Mouse (Mus musculus) lung, embryonic 15.5 days (tissue): ENCODE data around the gene Fam118b. TPM values are rescaled to one million over a fixed set of nuclear protein-coding genes. Genes with fewer than 3 reads are reported as not detected.

ENCODE experiments used
- ATAC-seq: fragments of 200-750 bp; cut with Nextera tagmentation; 2 replicates; pipeline ENCODE4 v1.8.0; 2017; ENCODE audit warnings: moderate number of reproducible peaks, borderline replicate concordance; ENCODE audit not compliant: low FRiP score, low TSS enrichment; ENCODE audit errors: extremely low read depth
- H3K27ac ChIP-seq: fragments of 300-500 bp; sonication (generic); 2 replicates; pipeline ENCODE4 v1.5.1; 2015; ENCODE audit warnings: moderate library complexity, mild to moderate bottlenecking, inconsistent platforms
- H3K27me3 ChIP-seq: fragments of 300-500 bp; sonication (generic); 2 replicates; pipeline ENCODE4 v1.6.1; 2015; ENCODE audit warnings: inconsistent platforms
- H3K36me3 ChIP-seq: fragments of 300-500 bp; sonication (generic); 2 replicates; pipeline ENCODE4 v1.6.1; 2015; ENCODE audit warnings: inconsistent platforms
- H3K4me1 ChIP-seq: fragments of 300-500 bp; sonication (generic); 2 replicates; pipeline ENCODE4 v1.6.1; 2015; ENCODE audit warnings: inconsistent platforms
- H3K4me2 ChIP-seq: fragments of 300-500 bp; sonication (generic); 2 replicates; pipeline ENCODE4 v1.6.1; 2015; ENCODE audit warnings: inconsistent platforms, mild to moderate bottlenecking, moderate library complexity
- H3K4me3 ChIP-seq: fragments of 300-500 bp; sonication (generic); 2 replicates; pipeline ENCODE4 v1.5.1; 2015; ENCODE audit warnings: mild to moderate bottlenecking, inconsistent platforms
- H3K9ac ChIP-seq: fragments of 300-500 bp; sonication (generic); 2 replicates; pipeline ENCODE4 v1.6.1; 2015; ENCODE audit warnings: inconsistent platforms
- H3K9me3 ChIP-seq: fragments of 300-500 bp; sonication (generic); 2 replicates; pipeline ENCODE4 v1.6.1; 2016; ENCODE audit warnings: inconsistent platforms
- WGBS: fragments of 180-500 bp; shearing (Covaris S2); methylation state at CpG from one replicate; pipeline ENCODE4 v1.1.7; 2015; 5-methylcytosine and 5-hydroxymethylcytosine counted together
- polyA plus RNA-seq: library from polyadenylated mRNA; unstranded; fragments of >200 nt; fragmentation: Nextera tagmentation; extraction: Ambion mirVana; gene quantifications from 2 replicates; pipeline ENCODE4 v1.2.1, GENCODE M21; 2015

The Fam118b gene
- polyA plus RNA-seq, 1 experiment from 2014 or later = 36.7 TPM

DNA sequence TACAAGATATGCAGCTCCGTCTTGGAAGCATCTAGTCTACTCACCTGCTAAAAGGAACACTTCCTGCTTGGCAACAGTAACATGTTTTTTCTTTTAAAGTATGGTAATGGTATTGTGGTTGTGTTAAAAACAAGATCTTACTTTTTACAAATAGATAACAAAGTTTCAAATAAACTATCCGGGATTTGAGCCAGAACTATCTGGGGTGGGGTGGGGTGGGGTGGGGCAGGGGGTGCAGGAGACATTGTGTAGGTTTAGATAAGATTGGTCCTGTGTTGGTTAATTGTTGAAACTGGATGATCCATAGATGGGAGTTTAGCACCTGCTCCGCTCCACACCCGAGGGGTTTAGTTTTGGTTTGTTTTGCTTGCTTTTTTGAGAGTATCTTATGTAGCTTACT, 5.2 kb downstream of the Fam118b start:
- WGBS = 75% methylated on average over 4 of the region's 4 CpGs
- Histone ChIP-seq H3K4me2 (no peak overlapping the region), H3K9ac (no peak overlapping the region), H3K4me1 (peaks cover 13% of the 10 kb centered on the region), H3K27me3 (no peaks in the 10 kb centered on the region), H3K9me3 (no peaks in the 10 kb centered on the region), H3K4me3 (no peak overlapping the region), H3K36me3 (no peaks in the 10 kb centered on the region), H3K27ac (no peak overlapping the region)
- no peak for ATAC-seq

DNA sequence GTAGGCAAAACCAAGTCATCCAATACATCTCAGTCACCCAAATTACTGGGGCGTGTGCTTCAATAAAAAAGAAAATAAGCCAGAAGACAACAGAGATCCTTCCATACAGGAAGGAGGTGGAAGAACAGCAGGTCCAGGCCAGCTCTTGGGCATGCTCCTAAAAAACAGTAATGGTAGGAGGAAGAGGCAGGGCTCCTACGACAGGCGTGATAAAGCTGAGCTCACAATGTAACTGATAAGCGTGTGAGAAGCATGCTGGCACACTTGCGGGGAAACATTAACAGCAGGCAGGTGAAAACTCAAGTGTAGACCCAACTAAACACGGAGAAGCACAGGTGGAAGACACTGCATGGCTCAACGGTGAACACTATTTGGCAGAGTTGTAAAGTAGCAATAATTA, 10.2 kb downstream of the Fam118b start:
- Histone ChIP-seq H3K9me3 (no peaks in the 10 kb centered on the region), H3K4me3 (no peak overlapping the region), H3K27me3 (no peaks in the 10 kb centered on the region), H3K36me3 (no peaks in the 10 kb centered on the region), H3K4me1 (no peaks in the 10 kb centered on the region), H3K27ac (no peak overlapping the region), H3K4me2 (no peak overlapping the region), H3K9ac (no peak overlapping the region)
- 85% methylated on average over 7 of the region's 7 CpGs for WGBS
- ATAC-seq = no peak

DNA sequence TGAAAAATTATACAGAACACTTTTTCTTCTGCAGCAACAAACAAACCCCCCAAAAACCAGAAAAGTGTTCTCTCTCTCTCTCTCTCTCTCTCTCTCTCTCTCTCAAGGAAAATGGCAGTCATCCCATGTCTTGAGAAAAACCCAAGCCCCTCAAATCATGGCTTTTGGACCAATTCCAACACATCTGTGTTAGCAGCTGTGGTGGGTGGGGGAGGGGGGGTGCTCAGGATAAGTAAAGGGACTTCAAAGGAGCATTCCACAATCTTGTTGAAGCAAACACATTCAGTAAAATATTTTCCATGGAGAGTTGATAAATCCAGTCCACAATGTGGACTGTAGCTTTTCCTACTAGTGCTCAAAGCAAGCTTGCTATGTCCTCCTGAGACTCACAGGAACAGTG, 18.1 kb downstream of the Fam118b start:
- Histone ChIP-seq H3K27me3 (no peaks in the 10 kb centered on the region), H3K4me3 (no peak overlapping the region), H3K36me3 (no peaks in the 10 kb centered on the region), H3K27ac (no peak overlapping the region), H3K4me2 (no peak overlapping the region), H3K9ac (no peak overlapping the region), H3K4me1 (peaks cover 12% of the 10 kb centered on the region; the same call in 1 of the 2 replicates), H3K9me3 (no peaks in the 10 kb centered on the region)
- no peak for ATAC-seq

DNA sequence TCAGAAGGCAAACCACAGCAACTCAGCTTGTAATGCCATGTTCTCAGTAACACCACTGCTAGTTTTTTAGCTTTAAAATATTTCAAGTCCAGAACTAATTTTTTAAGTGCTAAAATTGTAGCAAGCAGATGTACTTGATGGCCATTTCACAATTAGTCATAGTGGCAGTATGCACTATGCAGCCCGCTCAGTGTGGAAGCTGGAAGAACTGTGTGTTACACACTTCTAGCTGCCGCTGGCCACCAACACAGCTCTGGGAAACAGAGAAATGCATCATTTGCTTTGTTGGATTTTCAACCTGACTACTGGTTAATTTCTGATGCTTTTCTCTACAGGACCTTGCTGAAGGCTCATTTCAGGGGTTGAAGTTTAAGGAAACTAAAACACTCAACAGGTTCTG, 20.2 kb downstream of the Fam118b start:
- no peak overlapping the region for H3K4me3 ChIP-seq
- no peak for ATAC-seq
- H3K27ac ChIP-seq = no peak overlapping the region
- H3K4me1 ChIP-seq = peaks cover 12% of the 10 kb centered on the region; the same call in 1 of the 2 replicates
- WGBS = 91% methylated on average over 2 of the region's 2 CpGs
- H3K36me3 ChIP-seq = no peaks in the 10 kb centered on the region
- H3K9ac ChIP-seq = no peak overlapping the region
- no peaks in the 10 kb centered on the region for H3K27me3 ChIP-seq
- H3K4me2 ChIP-seq = no peak overlapping the region
- H3K9me3 ChIP-seq = no peaks in the 10 kb centered on the region

DNA sequence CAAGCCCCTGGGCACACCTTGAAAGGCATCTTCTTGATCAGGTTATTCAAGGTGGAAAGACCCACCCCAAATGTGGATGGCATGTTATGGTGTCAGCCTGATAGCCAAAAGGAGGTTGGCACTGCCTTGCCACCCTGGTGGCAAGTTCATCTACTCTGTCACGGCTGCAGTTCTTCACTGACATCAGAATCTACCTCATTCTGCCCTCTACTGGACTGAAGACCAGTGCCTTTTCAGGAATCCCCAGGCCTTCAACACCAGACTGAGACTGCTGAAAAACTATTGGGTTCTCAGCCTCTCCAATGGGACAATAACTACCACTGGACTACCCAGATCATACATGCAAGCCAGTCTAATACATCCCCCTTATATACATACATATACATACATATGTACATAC, 27.9 kb downstream of the Fam118b start:
- peaks cover 2% of the 10 kb centered on the region; the same call in 1 of the 2 replicates for H3K4me1 ChIP-seq
- WGBS = 65% methylated on average over 1 of the region's 1 CpGs
- no peak overlapping the region for H3K4me3 ChIP-seq
- no peaks in the 10 kb centered on the region for H3K36me3 ChIP-seq
- ATAC-seq = no peak
- H3K4me2 ChIP-seq = no peak overlapping the region
- H3K27ac ChIP-seq = no peak overlapping the region
- H3K9ac ChIP-seq = no peak overlapping the region
- no peaks in the 10 kb centered on the region for H3K27me3 ChIP-seq
- no peaks in the 10 kb centered on the region for H3K9me3 ChIP-seq

DNA sequence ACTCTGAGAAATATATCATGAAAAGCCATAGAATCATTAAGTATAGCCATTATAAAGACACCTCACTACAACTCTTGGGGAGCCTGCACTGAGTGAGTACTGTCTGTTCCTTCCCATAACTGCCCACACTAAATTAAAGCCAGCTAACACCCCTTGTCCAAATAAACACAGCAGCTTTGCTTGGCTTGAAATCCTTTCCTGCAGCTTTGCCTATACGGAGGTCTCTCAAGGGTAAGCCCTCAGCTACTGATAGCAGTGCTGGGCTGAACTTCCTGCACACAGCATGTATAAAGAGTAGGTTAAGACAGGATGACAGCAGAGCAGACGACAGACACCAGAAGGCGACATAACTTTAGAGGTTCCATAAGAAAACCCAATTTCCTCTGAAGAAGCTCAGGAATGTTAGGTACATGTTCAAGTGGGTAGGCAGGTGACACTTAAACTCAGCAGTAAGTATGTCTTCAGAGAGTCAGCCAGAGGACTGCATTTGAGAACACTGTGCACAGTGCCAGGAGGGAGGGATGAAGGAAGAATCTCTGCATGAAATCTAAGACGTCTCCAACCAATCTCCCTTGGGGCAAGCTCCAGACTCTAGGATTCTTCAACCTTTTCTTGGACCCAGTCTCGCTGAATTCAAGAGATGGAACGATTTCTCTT, 28.6 kb downstream of the Fam118b start:
- Histone ChIP-seq H3K27ac (no peak overlapping the region), H3K4me3 (no peak overlapping the region), H3K36me3 (no peaks in the 10 kb centered on the region), H3K27me3 (no peaks in the 10 kb centered on the region), H3K9ac (no peak overlapping the region), H3K4me1 (peaks cover 2% of the 10 kb centered on the region; the same call in 1 of the 2 replicates), H3K9me3 (no peaks in the 10 kb centered on the region), H3K4me2 (no peak overlapping the region)
- ATAC-seq = no peak
- WGBS = 41% methylated on average over 6 of the region's 6 CpGs

DNA sequence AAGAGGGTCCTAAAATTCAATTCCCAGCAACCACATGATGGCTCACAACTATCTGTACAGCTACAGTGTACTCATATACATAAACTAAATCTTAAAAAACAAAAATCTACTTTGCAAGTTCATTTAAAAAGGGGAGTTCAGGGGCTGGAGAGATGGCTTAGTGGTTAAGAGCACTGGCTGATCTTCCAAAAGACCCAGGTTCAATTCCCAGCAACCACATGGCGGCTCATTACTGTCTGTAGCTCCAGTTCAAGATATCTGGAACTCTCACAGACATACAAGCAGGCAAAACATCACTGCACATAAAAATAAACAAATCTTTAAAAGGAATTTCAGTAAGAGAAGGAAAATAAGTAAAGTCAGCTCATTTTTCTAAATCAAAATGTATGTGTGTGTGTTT, 29.2 kb downstream of the Fam118b start:
- ATAC-seq = no peak
- no peak overlapping the region for H3K4me2 ChIP-seq
- H3K4me3 ChIP-seq = no peak overlapping the region
- H3K36me3 ChIP-seq = 0 out of 2 replicates have a peak, but pooled peaks cover under 1% of the 10 kb centered on the region
- no peaks in the 10 kb centered on the region for H3K9me3 ChIP-seq
- no peaks in the 10 kb centered on the region for H3K27me3 ChIP-seq
- no peak overlapping the region for H3K27ac ChIP-seq
- WGBS = 77% methylated on average over 1 of the region's 1 CpGs
- H3K9ac ChIP-seq = no peak overlapping the region
- peaks cover 2% of the 10 kb centered on the region; the same call in 1 of the 2 replicates for H3K4me1 ChIP-seq

DNA sequence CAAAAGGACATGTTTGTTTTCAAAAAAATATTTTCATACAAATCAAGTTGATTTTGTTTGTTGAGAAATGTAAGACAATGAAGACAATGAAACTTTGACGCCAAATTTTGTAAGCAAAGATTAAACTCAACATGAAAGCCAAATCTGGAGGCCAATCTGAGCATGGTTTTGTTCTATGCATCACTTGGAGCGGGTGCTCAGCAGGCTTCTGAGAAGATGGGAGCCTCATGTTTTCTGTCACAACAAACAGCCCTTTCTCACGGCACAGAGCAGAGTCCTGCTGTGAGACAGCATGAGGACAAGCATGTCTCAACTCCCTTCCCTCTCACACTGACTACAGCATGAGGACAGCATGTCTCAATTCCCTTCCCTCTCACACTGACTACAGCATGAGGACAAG, 31.6 kb downstream of the Fam118b start:
- ATAC-seq = no peak
- WGBS = 55% methylated on average over 3 of the region's 3 CpGs
- Histone ChIP-seq H3K36me3 (peaks cover 7% of the 10 kb centered on the region), H3K4me3 (no peak overlapping the region), H3K4me1 (peaks cover 2% of the 10 kb centered on the region; the same call in 1 of the 2 replicates), H3K4me2 (no peak overlapping the region), H3K27me3 (no peaks in the 10 kb centered on the region), H3K27ac (no peak overlapping the region), H3K9me3 (no peaks in the 10 kb centered on the region), H3K9ac (no peak overlapping the region)

DNA sequence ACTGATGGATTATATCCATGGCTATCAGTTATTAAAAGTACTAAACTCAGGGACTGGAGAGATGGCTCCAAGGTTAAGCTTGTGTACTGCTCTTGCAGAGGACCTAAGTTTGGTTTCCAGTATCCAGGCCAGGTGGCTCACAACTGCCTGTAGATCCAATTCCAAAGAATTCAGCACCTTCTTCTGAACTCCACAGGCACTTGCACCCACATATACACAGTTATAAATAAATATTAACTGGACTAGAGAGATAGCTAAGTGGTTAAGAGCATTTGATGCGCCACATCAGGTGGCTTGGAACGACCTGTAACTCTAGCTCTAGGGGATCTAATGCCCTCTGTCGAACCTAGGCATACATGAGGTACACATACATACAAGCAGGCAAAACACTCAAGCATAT, 38.9 kb downstream of the Fam118b start:
- Histone ChIP-seq H3K4me2 (no peak overlapping the region), H3K27ac (no peak overlapping the region), H3K36me3 (peaks cover 9% of the 10 kb centered on the region), H3K9me3 (no peaks in the 10 kb centered on the region), H3K27me3 (no peaks in the 10 kb centered on the region), H3K4me1 (no peaks in the 10 kb centered on the region), H3K4me3 (no peak overlapping the region), H3K9ac (no peak overlapping the region)
- ATAC-seq = no peak
- WGBS = 87% methylated on average over 3 of the region's 3 CpGs

DNA sequence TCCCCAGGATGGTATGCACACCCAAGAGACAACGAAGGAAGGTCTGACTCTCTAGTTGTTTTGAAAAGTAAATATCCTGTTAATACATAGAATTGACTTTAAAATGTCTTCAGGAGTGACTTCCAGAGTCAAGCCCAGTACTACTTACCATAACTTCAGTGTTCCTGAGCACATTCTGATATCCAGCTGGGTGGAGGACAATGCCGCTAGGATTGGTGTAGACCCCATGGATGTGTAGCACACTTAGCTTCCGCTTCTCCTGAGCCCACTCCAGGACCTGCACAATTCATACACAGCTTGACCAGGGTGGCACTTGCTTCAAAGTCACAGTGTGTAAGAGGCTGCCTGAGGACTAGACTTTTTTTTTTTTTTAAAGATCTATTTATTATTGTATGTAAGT, 44.1 kb downstream of the Fam118b start:
- H3K9ac ChIP-seq = no peak overlapping the region
- no peaks in the 10 kb centered on the region for H3K27me3 ChIP-seq
- H3K27ac ChIP-seq = no peak overlapping the region
- peaks cover 31% of the 10 kb centered on the region for H3K36me3 ChIP-seq
- WGBS = 92% methylated on average over 3 of the region's 3 CpGs
- H3K4me1 ChIP-seq = no peaks in the 10 kb centered on the region
- no peak overlapping the region for H3K4me2 ChIP-seq
- H3K9me3 ChIP-seq = no peaks in the 10 kb centered on the region
- no peak for ATAC-seq
- no peak overlapping the region for H3K4me3 ChIP-seq

DNA sequence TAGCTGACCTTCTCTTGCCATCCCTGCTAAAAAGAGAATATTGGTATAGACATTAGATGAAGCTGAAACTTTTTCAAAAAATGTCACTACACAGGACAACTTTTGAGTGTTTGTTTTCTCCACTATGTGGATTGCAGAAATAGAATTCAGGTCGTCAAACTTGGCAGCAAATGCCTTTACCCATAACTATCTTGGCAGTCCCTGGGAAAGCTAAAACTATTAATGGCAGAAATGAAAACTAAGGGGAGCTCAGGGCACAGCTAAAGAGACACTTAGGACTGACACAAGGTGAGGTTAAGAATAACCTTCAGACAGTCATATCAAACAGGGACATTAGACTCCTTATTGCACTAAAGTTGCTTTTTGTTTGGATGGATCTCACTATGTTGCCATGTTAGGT, 49.6 kb downstream of the Fam118b start:
- Histone ChIP-seq H3K36me3 (peaks cover 81% of the 10 kb centered on the region), H3K9me3 (no peaks in the 10 kb centered on the region), H3K4me3 (no peak overlapping the region), H3K4me2 (no peak overlapping the region), H3K9ac (no peak overlapping the region), H3K27ac (no peak overlapping the region), H3K4me1 (no peaks in the 10 kb centered on the region), H3K27me3 (no peaks in the 10 kb centered on the region)
- ATAC-seq = no peak
- WGBS = 75% methylated on average over 1 of the region's 1 CpGs

DNA sequence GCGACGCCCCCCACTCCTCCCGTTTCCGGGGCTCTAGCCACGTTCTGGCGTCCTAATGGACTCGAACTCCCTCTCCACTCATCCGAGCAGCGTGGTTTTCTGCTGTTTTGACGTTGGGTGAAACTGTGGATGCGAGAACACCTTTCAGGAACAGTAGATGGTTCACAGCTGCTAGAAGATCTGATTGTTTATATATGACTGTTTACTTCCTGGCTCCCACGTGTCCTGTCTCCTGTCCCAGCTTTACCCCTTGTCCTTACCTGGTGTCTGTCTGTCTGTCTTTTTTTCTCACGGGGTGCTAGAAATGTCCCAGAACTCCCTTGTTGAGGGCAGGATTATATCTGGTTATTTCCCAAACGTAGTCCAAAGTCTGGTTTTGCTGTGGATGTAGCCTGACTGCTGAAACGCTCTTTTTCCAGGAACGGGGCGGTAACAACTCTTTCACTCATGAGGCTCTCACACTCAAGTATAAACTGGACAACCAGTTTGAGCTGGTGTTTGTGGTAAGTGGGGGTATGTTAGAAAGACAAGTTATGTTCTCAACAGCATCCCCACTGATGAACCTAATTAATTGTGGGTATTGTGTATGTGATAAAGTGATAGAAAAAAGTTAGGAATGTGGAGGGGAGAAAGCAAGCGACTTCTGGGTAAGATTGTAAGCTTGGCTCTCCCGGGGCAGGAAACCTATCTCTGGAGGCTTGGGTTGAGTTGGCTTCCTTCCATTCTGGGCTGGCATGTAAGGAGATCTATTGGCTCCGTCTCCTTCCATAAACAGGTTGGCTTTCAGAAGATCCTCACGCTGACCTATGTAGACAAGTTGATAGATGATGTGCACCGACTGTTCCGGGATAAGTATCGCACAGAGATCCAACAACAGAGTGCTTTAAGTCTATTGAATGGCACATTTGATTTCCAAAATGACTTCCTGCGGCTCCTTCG, 55.8 kb downstream of the Fam118b start:
- WGBS = 22% methylated on average over 26 of the region's 26 CpGs
- H3K27ac ChIP-seq = peak overlapping the region; percentile 64

More for the DNA sequence above, 55.8 kb downstream of the Fam118b start:
- H3K9ac ChIP-seq = peak overlapping the region; percentile 76
- H3K4me3 ChIP-seq = peak overlapping the region; percentile 76
- H3K4me1 ChIP-seq = peaks cover 16% of the 10 kb centered on the region
- no peaks in the 10 kb centered on the region for H3K27me3 ChIP-seq
- ATAC-seq = no peak
- peak overlapping the region; percentile 58 for H3K4me2 ChIP-seq
- peaks cover 63% of the 10 kb centered on the region for H3K36me3 ChIP-seq
- no peaks in the 10 kb centered on the region for H3K9me3 ChIP-seq
